In the genomic region with DNA sequence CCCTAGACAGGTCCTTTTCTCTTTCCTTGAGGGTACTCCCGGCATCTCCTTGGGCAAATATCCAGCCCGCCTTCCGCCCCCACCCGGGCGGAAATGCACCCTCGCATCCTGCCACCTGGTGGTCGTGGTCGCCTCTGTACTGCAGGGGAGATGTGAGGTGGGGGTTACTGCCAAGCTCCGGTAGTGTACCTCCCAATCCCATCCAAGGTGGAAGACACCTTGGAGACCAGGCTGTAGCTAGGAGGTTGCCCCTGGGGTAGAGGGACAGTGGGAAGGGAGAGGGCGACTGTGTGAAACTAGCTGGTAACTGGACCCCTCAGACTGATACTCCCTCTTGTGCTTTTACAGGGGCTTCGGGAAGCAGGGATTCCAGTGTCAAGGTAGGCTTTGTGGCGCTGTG, we compare ENCODE assay signal across 8 mouse cellular contexts. TPM values are rescaled to one million over a fixed set of nuclear protein-coding genes. Genes with fewer than 3 reads are reported as not detected.
DNase-seq lines count a peak whose midpoint lies in the region; ATAC-seq and TF ChIP-seq lines count a peak whose summit lies in the region.

No protein-coding gene starts in this region.

- TF ChIP-seq CTCF in lung, adult 2 months (IDR thresholded peaks at IDR 0.05; ENCODE audit: insufficient read depth, low read length) = no peak

- WGBS in lung, embryonic 15.5 days = 8% methylated on average over 12 of the region's 12 CpGs
- 13% methylated on average over 12 of the region's 12 CpGs for WGBS in lung, adult 2 months
- WGBS in forebrain, embryonic 16.5 days = 11% methylated on average over 12 of the region's 12 CpGs
- 13% methylated on average over 12 of the region's 12 CpGs for WGBS in midbrain, embryonic 13.5 days
- 10% methylated on average over 12 of the region's 12 CpGs for WGBS in stomach, embryonic 15.5 days

- no peak for ATAC-seq in lung, embryonic 15.5 days (ENCODE audit: borderline replicate concordance, extremely low read depth, low FRiP score, low TSS enrichment)
- peak; percentile 21 for ATAC-seq in forebrain, embryonic 16.5 days
- 0 out of 2 replicates have a peak, but pooled peaks have one; percentile 3 for ATAC-seq in midbrain, embryonic 13.5 days
- ATAC-seq in stomach, embryonic 15.5 days (ENCODE audit: insufficient read depth, low FRiP score, low read depth) = no peak

- intact Hi-C loops in left cerebral cortex, postnatal 14 days (cut with DNase I) = loop anchor here (2.0 to 5.0 kb wide), 3 partner anchors 39 to 167 kb away; no protein-coding TSS in a partner anchor

- no peak for DNase-seq in lung, adult 2 months
- peak; percentile 53 to 64 for DNase-seq in left cerebral cortex, postnatal 14 days (ENCODE audit: low spot score in 2 of 2)
- DNase-seq in ovary, adult 18-20 months (ENCODE audit: low spot score) = no peak

- H3K9me3 ChIP-seq in lung, embryonic 15.5 days = no peaks in the 10 kb centered on the region
- H3K9me3 ChIP-seq in forebrain, embryonic 16.5 days (ENCODE audit: control insufficient read depth, low read length) = no peaks in the 10 kb centered on the region
- no peaks in the 10 kb centered on the region for H3K9me3 ChIP-seq in midbrain, embryonic 13.5 days
- H3K9me3 ChIP-seq in stomach, embryonic 15.5 days = no peaks in the 10 kb centered on the region

- H3K4me1 ChIP-seq in lung, embryonic 15.5 days = peaks cover 17% of the 10 kb centered on the region
- no peaks in the 10 kb centered on the region for H3K4me1 ChIP-seq in lung, adult 2 months (ENCODE audit: control insufficient read depth, insufficient read depth, low read length)
- no peaks in the 10 kb centered on the region for H3K4me1 ChIP-seq in brown adipose tissue, adult 24 weeks (ENCODE audit: control insufficient read depth, insufficient read depth, insufficient read length, low read length)
- H3K4me1 ChIP-seq in forebrain, embryonic 16.5 days (replicated peaks; ENCODE audit: control insufficient read depth, insufficient read depth, low read length) = peaks cover 17% of the 10 kb centered on the region
- peaks cover 12% of the 10 kb centered on the region for H3K4me1 ChIP-seq in midbrain, embryonic 13.5 days (replicated peaks)
- H3K4me1 ChIP-seq in stomach, embryonic 15.5 days = peaks cover 14% of the 10 kb centered on the region

- H3K9ac ChIP-seq in lung, embryonic 15.5 days = no peak overlapping the region
- peak overlapping the region; percentile 69 for H3K9ac ChIP-seq in forebrain, embryonic 16.5 days (replicated peaks; ENCODE audit: low read depth, low read length)
- H3K9ac ChIP-seq in midbrain, embryonic 13.5 days (replicated peaks) = peak overlapping the region; percentile 66; the same call in 1 of the 2 replicates
- no peak overlapping the region for H3K9ac ChIP-seq in stomach, embryonic 15.5 days

- TF ChIP-seq POLR2A in lung, adult 2 months (IDR thresholded peaks at IDR 0.05; ENCODE audit: borderline replicate concordance, extremely low read depth, low read depth, low read length) = no peak

- H3K27me3 ChIP-seq in lung, embryonic 15.5 days = peaks cover 53% of the 10 kb centered on the region
- peaks cover 10% of the 10 kb centered on the region; the same call in 1 of the 2 replicates for H3K27me3 ChIP-seq in forebrain, embryonic 16.5 days (replicated peaks; ENCODE audit: control insufficient read depth, insufficient read depth, low read length)
- peaks cover 40% of the 10 kb centered on the region for H3K27me3 ChIP-seq in midbrain, embryonic 13.5 days
- H3K27me3 ChIP-seq in stomach, embryonic 15.5 days (replicated peaks) = peaks cover 24% of the 10 kb centered on the region

- H3K4me2 ChIP-seq in lung, embryonic 15.5 days = peak overlapping the region; percentile 99
- H3K4me2 ChIP-seq in forebrain, embryonic 16.5 days (ENCODE audit: low read length) = peak overlapping the region; percentile 74
- peak overlapping the region; percentile 94 for H3K4me2 ChIP-seq in midbrain, embryonic 13.5 days (replicated peaks)
- peak overlapping the region; percentile 97 for H3K4me2 ChIP-seq in stomach, embryonic 15.5 days

- H3K4me3 ChIP-seq in lung, embryonic 15.5 days = peak overlapping the region; percentile 55; the same call in 1 of the 2 replicates
- no peak overlapping the region for H3K4me3 ChIP-seq in lung, adult 2 months (replicated peaks; ENCODE audit: extremely low read depth, low read depth, low read length)
- H3K4me3 ChIP-seq in brown adipose tissue, adult 24 weeks (ENCODE audit: insufficient read depth, low read depth, low read length) = peak overlapping the region; percentile 34; the same call in 1 of the 2 replicates
- H3K4me3 ChIP-seq in forebrain, embryonic 16.5 days (replicated peaks; ENCODE audit: low read length) = peak overlapping the region; percentile 68
- peak overlapping the region; percentile 65 for H3K4me3 ChIP-seq in midbrain, embryonic 13.5 days (replicated peaks)
- peak overlapping the region; percentile 59 for H3K4me3 ChIP-seq in stomach, embryonic 15.5 days (replicated peaks)

- no peak overlapping the region for H3K27ac ChIP-seq in lung, embryonic 15.5 days
- no peak overlapping the region for H3K27ac ChIP-seq in brown adipose tissue, adult 24 weeks (replicated peaks; ENCODE audit: low read depth, low read length)
- no peak overlapping the region for H3K27ac ChIP-seq in forebrain, embryonic 16.5 days (ENCODE audit: low read length)
- H3K27ac ChIP-seq in midbrain, embryonic 13.5 days = no peak overlapping the region
- H3K27ac ChIP-seq in stomach, embryonic 15.5 days = no peak overlapping the region

- H3K36me3 ChIP-seq in lung, embryonic 15.5 days = no peaks in the 10 kb centered on the region
- no peaks in the 10 kb centered on the region for H3K36me3 ChIP-seq in forebrain, embryonic 16.5 days (ENCODE audit: control insufficient read depth, insufficient read depth)
- H3K36me3 ChIP-seq in midbrain, embryonic 13.5 days = no peaks in the 10 kb centered on the region
- no peaks in the 10 kb centered on the region for H3K36me3 ChIP-seq in stomach, embryonic 15.5 days

RNA-seq across cellular contexts. Expression of gene Prkcb, which starts 1.6 kb away (rescaled TPM):
- 5.9 and 7.1 TPM in 2 replicates for polyA plus RNA-seq in lung, embryonic 15.5 days (2015; fragmentation: Nextera tagmentation; extraction: Ambion mirVana)
- polyA plus RNA-seq in lung, adult 2 months (2012; rRNA removed) = 7.8 and 10.9 TPM in 2 replicates
- polyA plus RNA-seq in brown adipose tissue, adult 24 weeks (2012; ENCODE audit: insufficient read depth, insufficient read length, missing spikeins) = 3.8 and 7.3 TPM in 2 replicates
- polyA plus RNA-seq in forebrain, embryonic 16.5 days (2015; fragmentation: Nextera tagmentation; extraction: Ambion mirVana) = 50.2 and 60.9 TPM in 2 replicates
- total RNA-seq in left cerebral cortex, postnatal 14 days (2021) = 100 to 1,000 TPM; 894 to 958 TPM
- 44.8 and 46.4 TPM in 2 replicates for polyA plus RNA-seq in midbrain, embryonic 13.5 days (2015; fragmentation: Nextera tagmentation; extraction: Ambion mirVana)
- polyA plus RNA-seq in stomach, embryonic 15.5 days (2015; fragmentation: Nextera tagmentation; extraction: Ambion mirVana) = 14.3 and 17.3 TPM in 2 replicates

Comparison
In these comparisons a context has a peak if more than half of its experiments do, and no peak if none do; other contexts are left out.
1. ATAC-seq: peak in forebrain, embryonic 16.5 days (single experiment) and midbrain, embryonic 13.5 days (single experiment); none in lung, embryonic 15.5 days (single experiment) and stomach, embryonic 15.5 days (single experiment).
2. H3K9ac ChIP-seq: peak in forebrain, embryonic 16.5 days (single experiment) and midbrain, embryonic 13.5 days (single experiment); none in lung, embryonic 15.5 days (single experiment) and stomach, embryonic 15.5 days (single experiment).
3. DNase-seq: peak in left cerebral cortex, postnatal 14 days (2 of 2); none in lung, adult 2 months (single experiment) and ovary, adult 18-20 months (single experiment).
4. Peak in every context shown above with its lines, with median percentiles within 50 percentile points of each other: H3K4me2 ChIP-seq.